Mouse (Mus musculus) ES-E14 (cell line): Measurements from ENCODE around the gene Sec63. TPM values are rescaled to one million over a fixed set of nuclear protein-coding genes. Genes with fewer than 3 reads are reported as not detected.
A peak's percentile ranks its signal among the peaks of the same experiment; 100 is the strongest.

Source experiments
- DNase-seq: peaks from one replicate; pipeline ENCODE4 v3.0.0-alpha.2; 2013; ENCODE audit warnings: low read depth, low spot score
- H3K27ac ChIP-seq: 2 replicates; pipeline ENCODE4 v1.5.1; 2012; ENCODE audit warnings: low read depth, mild to moderate bottlenecking, low read length, moderate library complexity, mixed read lengths; ENCODE audit not compliant: poor library complexity, insufficient read depth, severe bottlenecking
- H3K36me3 ChIP-seq: 2 replicates; pipeline ENCODE4 v1.6.1; 2012; ENCODE audit warnings: mild to moderate bottlenecking, low read length, moderate library complexity, mixed read lengths; ENCODE audit not compliant: control insufficient read depth, poor library complexity, insufficient read depth, severe bottlenecking
- H3K4me1 ChIP-seq, 2 experiments: fragments of 150-350 bp in 1 of 2; sonication (generic) in 1 of 2; 2 replicates each; pipeline ENCODE4 v1.6.1; 2012; ENCODE audit warnings: low read length in 2 of 2, mild to moderate bottlenecking in 1 of 2, mixed read lengths in 1 of 2; ENCODE audit not compliant: control insufficient read depth in 2 of 2, insufficient read depth in 2 of 2, poor library complexity in 1 of 2
- H3K4me3 ChIP-seq, 2 experiments: fragments of 150-350 bp in 1 of 2; sonication (generic) in 1 of 2; 2 replicates each; pipeline ENCODE4 v1.5.1; 2012; ENCODE audit warnings: low read length in 2 of 2, low read depth in 1 of 2, mild to moderate bottlenecking in 1 of 2, mixed read lengths in 1 of 2; ENCODE audit not compliant: insufficient read depth in 1 of 2, poor library complexity in 1 of 2, severe bottlenecking in 1 of 2
- H3K9ac ChIP-seq: 2 replicates; pipeline ENCODE4 v1.6.1; 2012; ENCODE audit warnings: low read depth, mild to moderate bottlenecking, low read length, mixed read lengths; ENCODE audit not compliant: poor library complexity, insufficient read depth, severe bottlenecking
- H3K9me3 ChIP-seq: fragments of 150-350 bp; sonication (generic); 2 replicates; pipeline ENCODE4 v1.6.1; 2012; ENCODE audit warnings: low read depth, mild to moderate bottlenecking, low read length; ENCODE audit not compliant: control insufficient read depth, insufficient read depth
- CHD2 ChIP-seq: IDR thresholded peaks from 2 replicates; pipeline ENCODE4 v1.6.1; 2014; ENCODE audit warnings: mild to moderate bottlenecking, low read depth, low read length, inconsistent platforms
- HCFC1 ChIP-seq: IDR thresholded peaks from 2 replicates; pipeline ENCODE4 v1.6.1; 2012; ENCODE audit warnings: low read length, inconsistent platforms, borderline replicate concordance; ENCODE audit not compliant: insufficient read depth
- MAFK ChIP-seq: IDR thresholded peaks from 2 replicates; pipeline ENCODE4 v1.6.1; 2014; ENCODE audit warnings: mild to moderate bottlenecking, low read depth, low read length, inconsistent platforms; ENCODE audit not compliant: insufficient read depth
- ZC3H11A ChIP-seq: IDR thresholded peaks from 2 replicates; pipeline ENCODE4 v1.6.1; 2012; ENCODE audit warnings: low read depth, mild to moderate bottlenecking, inconsistent platforms, low read length, borderline replicate concordance
- ZNF384 ChIP-seq: IDR thresholded peaks from 2 replicates; pipeline ENCODE4 v1.6.1; 2012; ENCODE audit warnings: low read depth, low read length, inconsistent platforms
- in situ Hi-C, 2 experiments: fragments of 600-800 bp; cut with MboI; formaldehyde crosslinking; loops; one replicate each; pipeline ENCODE4 v1.15.1; 2025; ENCODE audit warnings: low sequenced_read_pairs in 2 of 2, inconsistent platforms in 1 of 2; ENCODE audit not compliant: unreplicated experiment in 2 of 2
- total RNA-seq: library from RNA; depleted of rRNA; stranded (reverse); fragments of 300-350 nt; gene quantifications from 2 replicates; pipeline ENCODE4 v1.2.3, GENCODE M21; 2012; rRNA removed

Gene Sec63
- total RNA-seq: 44.2 and 46.7 TPM in 2 replicates

DNA sequence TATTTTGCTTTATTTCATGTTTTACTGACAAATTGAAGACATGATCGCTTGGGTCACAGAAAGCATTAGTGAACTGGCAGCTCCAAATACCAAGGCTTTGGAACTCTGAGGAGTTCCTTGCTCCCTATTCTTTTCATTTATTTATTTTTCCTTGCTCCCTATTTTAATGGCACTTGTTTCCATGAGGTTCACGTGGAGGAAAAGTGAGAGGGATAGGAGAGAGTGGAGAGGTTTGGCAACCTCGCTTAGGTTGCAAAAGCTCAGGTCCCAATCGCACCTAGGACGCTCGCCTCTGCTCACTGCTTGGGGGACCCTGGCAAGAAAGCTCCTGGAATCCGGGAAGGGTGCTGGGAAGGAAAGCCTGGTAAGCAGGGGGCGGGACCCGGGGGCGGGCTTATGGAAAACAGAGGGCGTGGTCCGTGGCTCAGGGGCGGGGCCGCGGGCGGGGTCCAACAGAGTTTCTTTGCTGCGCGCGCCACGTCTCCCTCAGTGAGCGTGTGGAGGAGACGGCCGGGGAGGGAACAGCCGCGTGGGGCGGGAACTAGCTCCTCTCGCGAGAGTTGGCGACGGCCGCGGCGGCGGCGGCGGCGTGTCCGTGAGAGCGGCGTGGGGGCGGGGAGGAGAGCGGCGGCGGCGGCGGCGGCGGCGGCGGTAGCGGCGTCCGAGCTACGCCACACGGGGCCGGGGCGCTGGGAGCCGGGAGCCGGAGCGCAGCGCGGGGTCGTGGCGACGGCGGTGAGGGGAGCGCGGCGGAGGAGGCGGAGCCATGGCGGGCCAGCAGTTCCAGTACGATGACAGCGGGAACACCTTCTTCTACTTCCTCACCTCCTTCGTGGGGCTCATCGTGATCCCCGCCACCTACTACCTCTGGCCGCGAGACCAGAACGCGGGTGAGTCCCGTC, at the start of gene Sec63:
Gene Sec63, plus strand, starts transcription at position 498 of the 902 bp plus-strand sequence.
- H3K9ac ChIP-seq: peak within 1 kb of the TSS; percentile 92
- in situ Hi-C loops: no loop called here
- peaks cover 0 to 3% of the 10 kb centered on the region in 2 experiments; a peak in 1 of 4 replicates for H3K4me1 ChIP-seq
- no peaks in the 10 kb centered on the region for H3K36me3 ChIP-seq
- peak within 1 kb of the TSS; percentile 62 for H3K27ac ChIP-seq
- DNase-seq: peak; percentile 92
- no peak for TF ChIP-seq MAFK
- peak; percentile 9; the same call in 1 of the 2 replicates for TF ChIP-seq HCFC1
- TF ChIP-seq CHD2: peak; percentile 91
- H3K9me3 ChIP-seq: no peaks in the 10 kb centered on the region
- H3K4me3 ChIP-seq: peak within 1 kb of the TSS; percentile 87 to 91

DNA sequence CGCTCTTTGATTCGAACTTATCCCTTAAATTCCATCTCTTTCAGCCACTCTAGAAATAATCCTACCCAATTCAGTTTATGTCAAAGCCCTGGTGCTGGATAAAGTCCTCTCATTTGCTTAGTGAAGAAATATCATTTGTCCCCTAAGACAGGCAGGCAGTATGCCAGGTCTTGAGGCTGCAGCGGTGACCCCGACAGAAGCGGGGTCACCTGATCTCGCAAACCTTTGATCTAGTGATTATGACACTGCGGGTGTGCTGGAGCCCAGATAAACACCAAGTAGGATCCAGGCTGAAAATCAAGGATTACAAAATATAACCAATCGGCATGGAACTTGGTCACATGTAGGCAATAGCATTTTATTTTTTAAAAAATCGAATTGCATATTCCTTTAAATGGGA, 46.6 kb upstream of the Sec63 start:
- Histone ChIP-seq H3K36me3 (no peaks in the 10 kb centered on the region), H3K4me1 (peaks cover 0 to 2% of the 10 kb centered on the region in 2 experiments; a peak in 1 of 4 replicates), H3K9me3 (no peaks in the 10 kb centered on the region), H3K4me3 (no peak overlapping the region), H3K27ac (no peak overlapping the region), H3K9ac (no peak overlapping the region)
- TF ChIP-seq HCFC1: no peak
- no peak for TF ChIP-seq CHD2
- no peak for TF ChIP-seq ZNF384
- TF ChIP-seq MAFK: no peak
- no peak for TF ChIP-seq ZC3H11A
- in situ Hi-C loops: no loop called here
- no peak for DNase-seq

DNA sequence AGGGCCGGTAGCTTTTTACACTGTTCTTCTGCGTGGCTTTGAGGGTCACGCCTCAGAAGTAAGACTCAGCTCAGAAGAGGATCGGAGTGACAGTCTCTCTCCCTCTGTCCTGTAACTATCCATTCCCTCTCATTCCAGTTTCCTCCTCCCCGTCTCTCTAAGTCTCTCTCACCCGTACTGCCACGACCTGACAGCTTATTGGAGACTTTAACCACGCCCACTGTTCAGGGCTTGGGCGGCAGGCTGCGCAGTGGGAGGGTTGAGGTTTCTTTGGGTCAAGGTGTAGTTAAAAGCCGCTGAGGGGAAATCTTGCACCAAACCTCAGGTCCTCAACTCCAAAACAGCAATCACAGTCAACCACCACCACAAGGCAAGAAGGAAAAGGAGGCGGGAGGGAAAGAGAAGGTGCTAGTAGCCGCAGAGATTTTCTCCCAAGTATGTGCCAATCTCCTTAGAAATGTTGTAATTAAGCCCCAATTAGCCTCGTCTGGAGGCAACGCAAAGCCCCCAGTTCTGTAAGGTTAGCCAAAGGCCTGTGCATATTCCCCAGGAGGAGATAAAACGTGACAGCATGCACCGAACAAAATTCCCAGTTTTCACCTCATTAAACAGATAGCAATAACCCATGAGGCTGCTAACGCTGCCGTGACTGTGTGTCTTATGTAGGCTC, 45.8 kb upstream of the Sec63 start:
- in situ Hi-C loops: no loop called here
- DNase-seq: peak; percentile 44
- Histone ChIP-seq H3K27ac (no peak overlapping the region), H3K36me3 (no peaks in the 10 kb centered on the region), H3K4me3 (no peak overlapping the region), H3K9ac (no peak overlapping the region), H3K9me3 (no peaks in the 10 kb centered on the region), H3K4me1 (peaks cover 0 to 2% of the 10 kb centered on the region in 2 experiments; a peak in 1 of 4 replicates)
- no peak for TF ChIP-seq CHD2

DNA sequence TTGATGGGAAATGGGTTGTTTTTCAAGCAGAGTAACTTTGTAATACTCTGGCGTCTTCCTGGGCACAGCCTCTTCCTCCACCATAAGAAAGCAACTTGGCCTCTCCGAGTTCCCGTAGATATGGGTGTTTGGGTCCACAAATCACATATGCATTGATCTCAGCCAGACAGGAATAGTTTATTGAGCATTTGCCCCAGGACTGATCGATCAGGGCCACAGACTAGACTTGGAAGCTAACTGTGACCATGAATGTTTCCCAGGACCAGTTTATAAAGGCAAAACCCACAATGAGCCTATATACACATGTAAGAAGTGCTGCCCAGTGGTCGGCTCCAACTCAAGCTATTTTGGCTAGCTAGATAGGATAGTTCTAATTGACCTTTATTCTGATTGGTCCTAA, 39.2 kb upstream of the Sec63 start:
- in situ Hi-C loops: no loop called here
- no peaks in the 10 kb centered on the region for H3K36me3 ChIP-seq

More for the DNA sequence above, 39.2 kb upstream of the Sec63 start:
- TF ChIP-seq ZNF384 (no peak), HCFC1 (no peak), CHD2 (no peak), ZC3H11A (no peak), MAFK (no peak)
- Histone ChIP-seq H3K9me3 (no peaks in the 10 kb centered on the region), H3K4me1 (no peaks in the 10 kb centered on the region; a peak in 1 of 4 replicates), H3K27ac (no peak overlapping the region), H3K4me3 (no peak overlapping the region), H3K9ac (no peak overlapping the region)
- DNase-seq: no peak
